ENCODE assay signal across 8 mouse cellular contexts in genomic region chr1:180848114-180848510, GRCm38 (mm10). TPM values are rescaled to one million over a fixed set of nuclear protein-coding genes. Genes with fewer than 3 reads are reported as not detected.
A peak's percentile ranks its signal among the peaks of the same experiment; 100 is the strongest.
DNase-seq lines count a peak whose midpoint lies in the region; ATAC-seq and TF ChIP-seq lines count a peak whose summit lies in the region.

No protein-coding gene starts in this region.

- peak; percentile 94 for DNase-seq in brain, adult 2 months (ENCODE audit: low read depth, low spot score)
- DNase-seq in heart, embryonic 10.5 days (ENCODE audit: low spot score), result peak; percentile 88
- peak; percentile 36 for DNase-seq in spleen, postnatal 14 days (ENCODE audit: low spot score in 2 of 2)

- no peaks in the 10 kb centered on the region for H3K27me3 ChIP-seq in C2C12 (ENCODE audit: control insufficient read depth, insufficient read depth, insufficient read length)
- no peaks in the 10 kb centered on the region for H3K27me3 ChIP-seq in heart, embryonic 10.5 days (ENCODE audit: insufficient read depth, poor library complexity, severe bottlenecking)
- no peaks in the 10 kb centered on the region for H3K27me3 ChIP-seq in kidney, embryonic 14.5 days (ENCODE audit: control insufficient read depth, insufficient read depth, low read length)
- H3K27me3 ChIP-seq in limb, embryonic 15.5 days, result no peaks in the 10 kb centered on the region
- no peaks in the 10 kb centered on the region for H3K27me3 ChIP-seq in midbrain, embryonic 16.5 days (ENCODE audit: control insufficient read depth, insufficient read depth, low read depth, low read length)

- H3K4me3 ChIP-seq in C2C12 (ENCODE audit: insufficient read depth, poor library complexity, severe bottlenecking), result peak overlapping the region; percentile 24
- peak overlapping the region; percentile 51 for H3K4me3 ChIP-seq in heart, embryonic 10.5 days
- H3K4me3 ChIP-seq in kidney, embryonic 14.5 days (ENCODE audit: low read length), result peak overlapping the region; percentile 31
- peak overlapping the region; percentile 32 for H3K4me3 ChIP-seq in limb, embryonic 15.5 days
- H3K4me3 ChIP-seq in midbrain, embryonic 16.5 days (ENCODE audit: low read depth, low read length), result peak overlapping the region; percentile 26

- H3K9ac ChIP-seq in kidney, embryonic 14.5 days (ENCODE audit: low read depth, low read length), result peak overlapping the region; percentile 44; the same call in 1 of the 2 replicates
- H3K9ac ChIP-seq in limb, embryonic 15.5 days, result 0 out of 2 replicates have a peak overlapping the region, but pooled peaks have one; percentile 8
- H3K9ac ChIP-seq in midbrain, embryonic 16.5 days (ENCODE audit: low read depth, low read length), result peak overlapping the region; percentile 65

- peaks cover 20% of the 10 kb centered on the region for H3K79me3 ChIP-seq in C2C12 (ENCODE audit: low read depth)

- peak overlapping the region; percentile 93 for H3K27ac ChIP-seq in heart, embryonic 10.5 days
- H3K27ac ChIP-seq in kidney, embryonic 14.5 days (ENCODE audit: low read depth, low read length), result peak overlapping the region; percentile 86
- H3K27ac ChIP-seq in limb, embryonic 15.5 days, result peak overlapping the region; percentile 96
- H3K27ac ChIP-seq in midbrain, embryonic 16.5 days (ENCODE audit: low read length), result peak overlapping the region; percentile 89

- H3K79me2 ChIP-seq in C2C12 (ENCODE audit: control insufficient read depth, insufficient read depth), result peaks cover 22% of the 10 kb centered on the region

- no peaks in the 10 kb centered on the region for H3K9me3 ChIP-seq in heart, embryonic 10.5 days
- H3K9me3 ChIP-seq in kidney, embryonic 14.5 days (ENCODE audit: control insufficient read depth, low read length), result no peaks in the 10 kb centered on the region
- H3K9me3 ChIP-seq in limb, embryonic 15.5 days, result no peaks in the 10 kb centered on the region
- no peaks in the 10 kb centered on the region for H3K9me3 ChIP-seq in midbrain, embryonic 16.5 days (replicated peaks; ENCODE audit: control insufficient read depth, low read length, poor library complexity, severe bottlenecking)

- TF ChIP-seq CTCF in C2C12 (IDR thresholded peaks at IDR 0.05; ENCODE audit: control insufficient read depth, insufficient read depth, insufficient read length), result no peak

- H3K4me1 ChIP-seq in heart, embryonic 10.5 days, result peaks cover 38% of the 10 kb centered on the region
- peaks cover 30% of the 10 kb centered on the region for H3K4me1 ChIP-seq in kidney, embryonic 14.5 days (ENCODE audit: control insufficient read depth, insufficient read depth, low read length)
- peaks cover 27% of the 10 kb centered on the region for H3K4me1 ChIP-seq in limb, embryonic 15.5 days
- peaks cover 36% of the 10 kb centered on the region for H3K4me1 ChIP-seq in midbrain, embryonic 16.5 days (ENCODE audit: control insufficient read depth, insufficient read depth, low read length)

- peak; percentile 70 for ATAC-seq in erythroblast, adult 5-6 weeks (replicated peaks; ENCODE audit: low FRiP score, poor library complexity, severe bottlenecking)
- ATAC-seq in kidney, embryonic 14.5 days (ENCODE audit: low FRiP score, low TSS enrichment), result peak; percentile 36
- peak; percentile 52 for ATAC-seq in limb, embryonic 15.5 days (ENCODE audit: insufficient number of reproducible peaks, low FRiP score, low TSS enrichment, low read depth)
- peak; percentile 76 for ATAC-seq in midbrain, embryonic 16.5 days

- H3K4me2 ChIP-seq in kidney, embryonic 14.5 days (replicated peaks; ENCODE audit: low read depth, low read length), result peak overlapping the region; percentile 56
- H3K4me2 ChIP-seq in limb, embryonic 15.5 days, result peak overlapping the region; percentile 54
- H3K4me2 ChIP-seq in midbrain, embryonic 16.5 days (ENCODE audit: low read length), result peak overlapping the region; percentile 55

- no peaks in the 10 kb centered on the region for H3K36me3 ChIP-seq in C2C12 (ENCODE audit: control insufficient read depth, insufficient read depth)
- no peaks in the 10 kb centered on the region for H3K36me3 ChIP-seq in heart, embryonic 10.5 days
- no peaks in the 10 kb centered on the region for H3K36me3 ChIP-seq in kidney, embryonic 14.5 days (ENCODE audit: control insufficient read depth, insufficient read depth, low read length)
- H3K36me3 ChIP-seq in limb, embryonic 15.5 days, result no peaks in the 10 kb centered on the region
- H3K36me3 ChIP-seq in midbrain, embryonic 16.5 days (ENCODE audit: control insufficient read depth, insufficient read depth, low read length), result no peaks in the 10 kb centered on the region

- H3ac ChIP-seq in C2C12 (ENCODE audit: control insufficient read depth, insufficient read length, low read depth), result peak overlapping the region; percentile 75

- 5% methylated on average over 9 of the region's 9 CpGs for WGBS in heart, embryonic 10.5 days
- 0% methylated on average over 9 of the region's 9 CpGs for WGBS in kidney, embryonic 14.5 days
- under 1% methylated on average over 9 of the region's 9 CpGs for WGBS in limb, embryonic 15.5 days
- WGBS in midbrain, embryonic 16.5 days, result 3% methylated on average over 9 of the region's 9 CpGs

TF ChIP-seq in C2C12, 6 proteins besides CTCF, POLR2A, EP300 and RAD21:
- no peak for TF ChIP-seq FOSL1 (IDR thresholded peaks at IDR 0.05; ENCODE audit: insufficient read depth, low read length, poor library complexity, severe bottlenecking)
- TF ChIP-seq MYOG (IDR thresholded peaks at IDR 0.05; ENCODE audit: control insufficient read depth, extremely low read depth, insufficient read length), result no peak
- no peak for TF ChIP-seq USF1 (IDR thresholded peaks at IDR 0.05; ENCODE audit: low read depth)

RNA-seq across cellular contexts. Expression of gene Sde2, which starts 2.8 kb away (rescaled TPM):
- polyA plus RNA-seq in C2C12 (2012; fragmentation: generic; extraction: Trizol), result 17.7 TPM
- 17.3 and 29.4 TPM in 2 replicates for total RNA-seq in erythroblast, adult 5-6 weeks (2015; ENCODE audit: low replicate concordance)
- total RNA-seq in erythroblast, adult 5-6 weeks (2017; ENCODE audit: low replicate concordance), result 34.7 and 53.5 TPM in 2 replicates
- polyA plus RNA-seq in heart, embryonic 10.5 days (2016; fragmentation: Nextera tagmentation; extraction: Ambion mirVana), result 32.3 and 39.8 TPM in 2 replicates
- polyA plus RNA-seq in kidney, embryonic 14.5 days (2014; fragmentation: Nextera tagmentation; extraction: Ambion mirVana), result 32.9 and 39.6 TPM in 2 replicates
- 37.0 and 39.0 TPM in 2 replicates for polyA plus RNA-seq in limb, embryonic 15.5 days (2015; fragmentation: Nextera tagmentation; extraction: Ambion mirVana)
- 32.1 and 32.9 TPM in 2 replicates for polyA plus RNA-seq in midbrain, embryonic 16.5 days (2015; fragmentation: Nextera tagmentation; extraction: Ambion mirVana)

RNA-seq across cellular contexts. Expression of gene H3f3a, which starts 34.4 kb away (rescaled TPM):
- 570 TPM for polyA plus RNA-seq in C2C12 (2012; fragmentation: generic; extraction: Trizol)
- 966 and 1,002 TPM in 2 replicates for total RNA-seq in erythroblast, adult 5-6 weeks (2015; ENCODE audit: low replicate concordance)
- total RNA-seq in erythroblast, adult 5-6 weeks (2017; ENCODE audit: low replicate concordance), result 1,471 and 1,473 TPM in 2 replicates
- 1,530 and 1,842 TPM in 2 replicates for polyA plus RNA-seq in heart, embryonic 10.5 days (2016; fragmentation: Nextera tagmentation; extraction: Ambion mirVana)
- 2,845 and 3,531 TPM in 2 replicates for polyA plus RNA-seq in kidney, embryonic 14.5 days (2014; fragmentation: Nextera tagmentation; extraction: Ambion mirVana)
- polyA plus RNA-seq in limb, embryonic 15.5 days (2015; fragmentation: Nextera tagmentation; extraction: Ambion mirVana), result 2,561 and 2,592 TPM in 2 replicates
- polyA plus RNA-seq in midbrain, embryonic 16.5 days (2015; fragmentation: Nextera tagmentation; extraction: Ambion mirVana), result 2,888 and 3,200 TPM in 2 replicates

RNA-seq across cellular contexts. Expression of gene Lefty2, which starts 44.8 kb away (rescaled TPM):
- not detected for polyA plus RNA-seq in C2C12 (2012; fragmentation: generic; extraction: Trizol)
- not detected in 2 replicates for total RNA-seq in erythroblast, adult 5-6 weeks (2015; ENCODE audit: low replicate concordance)
- total RNA-seq in erythroblast, adult 5-6 weeks (2017; ENCODE audit: low replicate concordance), result not detected in 2 replicates
- 0.23 TPM in 2 replicates for polyA plus RNA-seq in heart, embryonic 10.5 days (2016; fragmentation: Nextera tagmentation; extraction: Ambion mirVana)
- not detected in 2 replicates for polyA plus RNA-seq in kidney, embryonic 14.5 days (2014; fragmentation: Nextera tagmentation; extraction: Ambion mirVana)
- 0.28 TPM in 1 of 2 replicates, not detected in the other for polyA plus RNA-seq in limb, embryonic 15.5 days (2015; fragmentation: Nextera tagmentation; extraction: Ambion mirVana)
- 4.7 and 5.0 TPM in 2 replicates for polyA plus RNA-seq in midbrain, embryonic 16.5 days (2015; fragmentation: Nextera tagmentation; extraction: Ambion mirVana)

RNA-seq across cellular contexts. Expression of gene Pycr2, which starts 56.0 kb away (rescaled TPM):
- 114 TPM for polyA plus RNA-seq in C2C12 (2012; fragmentation: generic; extraction: Trizol)
- total RNA-seq in erythroblast, adult 5-6 weeks (2015; ENCODE audit: low replicate concordance), result 9.0 and 9.8 TPM in 2 replicates
- total RNA-seq in erythroblast, adult 5-6 weeks (2017; ENCODE audit: low replicate concordance), result 5.8 and 7.0 TPM in 2 replicates
- polyA plus RNA-seq in heart, embryonic 10.5 days (2016; fragmentation: Nextera tagmentation; extraction: Ambion mirVana), result 89.4 and 114 TPM in 2 replicates
- 93.9 and 103 TPM in 2 replicates for polyA plus RNA-seq in kidney, embryonic 14.5 days (2014; fragmentation: Nextera tagmentation; extraction: Ambion mirVana)
- polyA plus RNA-seq in limb, embryonic 15.5 days (2015; fragmentation: Nextera tagmentation; extraction: Ambion mirVana), result 93.9 and 102 TPM in 2 replicates
- 68.3 and 71.7 TPM in 2 replicates for polyA plus RNA-seq in midbrain, embryonic 16.5 days (2015; fragmentation: Nextera tagmentation; extraction: Ambion mirVana)

Comparison
In these comparisons a context has a peak if more than half of its experiments do, and no peak if none do; other contexts are left out.
1. Peak in every context shown above with its lines: DNase-seq, ATAC-seq, H3K4me3 ChIP-seq and H3K27ac ChIP-seq.
2. DNase-seq: peak in every context shown above with its lines; median percentile 94 in brain, adult 2 months; 88 in heart, embryonic 10.5 days; 36 in spleen, postnatal 14 days.
3. H3K9ac ChIP-seq: peak in every context shown above with its lines; median percentile 65 in midbrain, embryonic 16.5 days; 44 in kidney, embryonic 14.5 days; 8 in limb, embryonic 15.5 days.